Mouse (Mus musculus) left cerebral cortex, adult 2 months (tissue): ENCODE measurements around the gene Hps6. TPM values are rescaled to one million over a fixed set of nuclear protein-coding genes. Genes with fewer than 3 reads are reported as not detected.

Experiments used
- DNase-seq, 2 experiments: peaks; one replicate each; pipeline ENCODE4 v3.0.0; 2021 to 2022; ENCODE audit warnings: low spot score in 2 of 2, mixed read lengths in 1 of 2; ENCODE audit errors: extremely low spot score in 1 of 2
- H3K27ac ChIP-seq: fragments of 200-600 bp; 2 replicates; pipeline ENCODE4 v1.8.1; 2022
- H3K4me3 ChIP-seq: fragments of 200-600 bp; 2 replicates; pipeline ENCODE4 v1.8.1; 2022
- CTCF ChIP-seq: fragments of 200-600 bp; IDR thresholded peaks from 2 replicates; pipeline ENCODE4 v1.8.1; 2022; ENCODE audit warnings: antibody characterized with exemption, mild to moderate bottlenecking, moderate library complexity
- intact Hi-C: fragments of 180-260 bp; cut with DNase I; formaldehyde crosslinking; loops from one replicate; pipeline ENCODE4 v1.15.1; 2025
- total RNA-seq, 2 experiments: library from RNA; stranded (reverse); gene quantifications; 2 replicates each; pipeline ENCODE4 v1.2.3; 2021

The Hps6 gene
- total RNA-seq, 2 experiments from 2014 or later: 6.0 to 7.4 TPM

GRCm38 (mm10) chr19:46030196-46030983, 27.1 kb downstream of the Hps6 start:
- intact Hi-C loops: no loop called here
- no peak for DNase-seq
- Histone ChIP-seq H3K4me3 (no peak overlapping the region), H3K27ac (no peak overlapping the region)
- no peak for TF ChIP-seq CTCF

DNA sequence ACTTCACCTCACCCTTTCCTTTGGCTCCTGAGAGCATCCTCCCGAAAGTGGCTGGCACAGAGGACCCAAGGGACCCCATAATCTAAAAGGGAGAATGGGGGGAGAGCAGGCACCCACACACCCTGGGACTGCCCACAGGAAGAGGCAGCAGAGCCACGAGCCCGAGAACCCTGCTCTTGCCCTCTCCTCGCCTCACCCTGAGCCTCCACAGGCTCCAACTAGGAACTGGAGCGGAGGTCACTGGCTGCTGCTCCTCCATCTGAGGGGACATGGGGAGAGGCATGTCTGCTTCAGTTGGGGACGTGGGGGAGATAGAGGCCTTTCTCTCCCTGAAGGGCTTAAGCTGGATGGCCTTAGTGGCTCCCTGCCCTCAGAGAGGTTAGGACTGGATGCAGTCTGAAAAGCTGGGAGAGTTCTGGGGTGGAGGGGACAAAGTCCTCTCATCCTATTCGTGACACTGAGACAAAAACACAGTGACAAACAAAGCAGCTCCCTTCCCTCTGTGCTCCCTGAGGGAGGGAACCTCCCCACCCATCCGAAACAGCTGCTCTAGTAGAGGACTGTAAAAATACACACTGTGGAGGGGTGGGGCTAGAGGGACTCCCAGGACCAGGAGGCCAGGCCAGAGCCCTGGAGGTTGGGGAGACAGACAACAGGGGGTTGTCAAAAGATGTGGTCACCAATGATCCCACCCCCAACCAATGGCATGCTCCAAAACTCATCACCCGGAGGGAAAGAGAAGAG, 28.6 kb downstream of the Hps6 start:
- TF ChIP-seq CTCF: no peak

DNA sequence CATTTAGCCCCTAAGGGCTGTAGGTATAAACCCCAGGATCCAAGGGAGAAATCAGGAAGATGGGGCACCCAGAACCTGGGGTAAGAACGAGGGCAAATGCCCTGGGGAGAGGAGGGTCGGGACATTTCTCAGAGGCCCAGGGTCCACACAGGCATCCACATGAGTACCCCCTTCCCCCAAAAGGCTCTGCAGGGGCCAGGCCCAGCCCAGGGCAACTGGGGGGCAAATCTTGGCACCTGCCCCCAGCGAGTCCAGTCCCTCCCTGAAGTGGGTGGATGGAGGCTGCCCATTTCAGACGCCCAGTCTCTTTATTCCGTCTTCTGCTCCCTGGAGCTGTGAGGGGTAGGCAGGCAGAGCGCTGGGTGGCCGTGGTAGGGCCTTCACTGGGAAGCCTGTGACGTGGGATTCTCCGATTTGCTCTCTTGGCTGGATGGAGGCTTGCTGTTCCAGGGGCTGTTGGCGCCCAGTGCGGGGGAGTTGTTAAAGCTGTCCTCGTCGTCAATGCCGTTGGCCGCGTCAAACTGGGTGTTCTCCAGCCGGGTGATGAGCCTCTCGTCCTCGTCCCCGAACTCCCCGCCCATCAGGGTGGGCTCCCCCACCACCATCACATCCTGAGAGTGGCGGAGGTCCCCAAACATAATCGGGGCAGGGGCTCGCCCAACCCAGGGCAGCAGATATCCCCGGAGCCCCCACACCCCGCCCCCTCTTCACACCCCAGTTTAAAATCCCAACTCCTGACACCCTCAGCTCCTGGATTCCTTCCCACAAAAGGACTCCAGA, 29.6 kb downstream of the Hps6 start:
- TF ChIP-seq CTCF: no peak
- no peak overlapping the region for H3K4me3 ChIP-seq
- DNase-seq: no peak
- intact Hi-C loops: no loop called here
- peak overlapping the region; percentile 5; the same call in 1 of the 2 replicates for H3K27ac ChIP-seq

More for the DNA sequence above, 28.6 kb downstream of the Hps6 start:
- no peak for DNase-seq
- intact Hi-C loops: no loop called here
- H3K4me3 ChIP-seq: no peak overlapping the region
- H3K27ac ChIP-seq: no peak overlapping the region

GRCm38 (mm10) chr19:46033911-46034310, 30.6 kb downstream of the Hps6 start:
- no peak for DNase-seq
- Histone ChIP-seq H3K27ac (no peak overlapping the region), H3K4me3 (no peak overlapping the region)
- intact Hi-C loops: no loop called here
- TF ChIP-seq CTCF: no peak

DNA sequence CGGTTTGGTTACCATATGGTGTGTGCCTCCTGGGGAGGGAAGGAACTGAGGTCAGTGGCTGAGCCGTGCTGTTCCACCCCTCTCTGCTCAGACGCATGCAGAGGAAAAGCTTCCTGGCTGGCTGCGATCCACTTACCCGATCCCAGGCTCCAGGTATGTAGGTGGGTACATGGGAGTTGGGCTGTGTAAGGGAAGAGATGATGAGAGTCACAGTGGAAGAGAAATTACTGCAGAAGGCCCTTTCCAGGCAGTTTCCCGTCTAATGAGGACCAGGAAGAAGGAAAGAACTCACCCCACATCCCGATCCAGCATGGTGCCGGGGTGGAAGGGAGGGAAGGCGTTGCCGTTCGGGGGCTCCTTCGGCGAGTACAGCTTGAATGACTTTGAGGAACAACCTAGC, 32.7 kb downstream of the Hps6 start:
- intact Hi-C loops: no loop called here
- no peak overlapping the region for H3K4me3 ChIP-seq
- TF ChIP-seq CTCF: no peak
- DNase-seq: no peak
- no peak overlapping the region for H3K27ac ChIP-seq

DNA sequence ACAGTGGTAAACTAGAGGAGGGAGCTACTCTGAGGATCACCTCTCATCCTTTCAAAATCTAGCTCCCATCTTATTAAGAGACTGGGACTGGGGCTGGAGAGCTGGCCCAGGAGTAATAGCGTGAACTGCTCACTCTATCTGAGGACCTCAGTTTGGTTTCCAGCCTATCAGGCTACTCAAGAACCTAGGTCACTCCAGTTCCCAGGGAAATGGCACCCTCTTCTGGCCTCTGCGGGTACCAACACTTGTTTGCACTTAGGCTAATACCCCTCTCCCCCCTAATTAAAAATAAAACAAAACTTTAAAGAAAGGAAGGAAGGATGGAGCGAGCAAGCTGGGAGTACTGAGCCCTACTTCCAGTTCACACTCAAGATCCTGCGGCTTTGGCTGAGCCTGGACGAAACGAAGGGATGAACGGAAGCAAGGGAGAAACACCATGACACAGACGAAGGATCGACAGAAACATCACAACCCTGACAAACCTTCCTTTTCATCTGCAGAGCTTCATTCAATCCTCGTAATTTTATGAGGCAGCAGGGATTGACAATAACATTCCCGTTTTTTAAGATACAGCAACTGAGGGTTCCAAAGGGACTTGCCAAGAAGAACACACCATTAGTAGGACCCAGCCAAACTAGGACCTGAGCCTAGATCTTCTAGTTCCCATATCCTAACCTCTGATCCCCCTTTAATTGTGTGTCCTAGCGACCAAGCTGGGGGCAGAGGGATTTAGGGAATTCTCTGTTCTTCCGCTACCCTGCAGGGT, 33.4 kb downstream of the Hps6 start:
- Histone ChIP-seq H3K4me3 (no peak overlapping the region), H3K27ac (no peak overlapping the region)
- no peak for DNase-seq
- intact Hi-C loops: no loop called here
- peak; percentile 46 for TF ChIP-seq CTCF

GRCm38 (mm10) chr19:46037243-46037924, 34.1 kb downstream of the Hps6 start:
- Histone ChIP-seq H3K4me3 (peak overlapping the region; percentile 47), H3K27ac (no peak overlapping the region)
- DNase-seq: no peak
- intact Hi-C loops: no loop called here
- no peak for TF ChIP-seq CTCF

- peak overlapping the region; percentile 47 for H3K4me3 ChIP-seq
- H3K27ac ChIP-seq: peak overlapping the region; percentile 28; the same call in 1 of the 2 replicates
- TF ChIP-seq CTCF: no peak
- DNase-seq: no peak
- intact Hi-C loops: loop anchor here (2.0 kb wide), 1 partner anchor 39 kb away; the partner anchor contains the start of gene Armh3
Observed at GRCm38 (mm10) chr19:46037925-46038850, 34.9 kb downstream of the Hps6 start.

DNA sequence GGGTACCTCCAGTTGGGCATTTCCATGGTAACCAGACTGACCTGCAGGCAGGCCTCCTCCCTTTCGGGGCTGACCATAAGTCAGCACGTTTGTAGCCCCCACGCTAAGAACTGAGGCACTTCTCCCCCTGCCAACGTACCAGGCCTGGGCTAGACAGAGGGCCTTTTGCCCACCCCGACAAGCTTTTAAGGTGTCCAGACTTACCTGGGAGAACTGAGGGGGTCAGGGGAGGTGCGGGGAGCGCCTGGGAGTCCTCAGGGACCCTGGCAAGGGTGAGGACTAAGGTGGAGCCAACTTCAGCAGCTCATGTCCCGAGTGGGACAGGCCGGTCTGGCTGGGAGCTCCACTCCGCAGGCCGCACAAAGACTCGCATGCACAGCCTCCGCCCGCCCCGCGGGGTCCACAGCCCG, 35.5 kb downstream of the Hps6 start:
- TF ChIP-seq CTCF: no peak
- H3K4me3 ChIP-seq: peak overlapping the region; percentile 47
- peak overlapping the region; percentile 87 for H3K27ac ChIP-seq
- DNase-seq: no peak
- intact Hi-C loops: loop anchor here (2.0 kb wide), 1 partner anchor 40 kb away; the partner anchor contains the start of gene Armh3

GRCm38 (mm10) chr19:46039478-46039877, 36.2 kb downstream of the Hps6 start:
- Histone ChIP-seq H3K4me3 (peak overlapping the region; percentile 47), H3K27ac (peak overlapping the region; percentile 87)
- peak; percentile 83 to 88 for DNase-seq
- TF ChIP-seq CTCF: no peak
- intact Hi-C loops: loop anchor here (2.0 kb wide), 1 partner anchor 41 kb away; the partner anchor contains the start of gene Armh3
